Mouse (Mus musculus) lung, postnatal 4 days (tissue): ENCODE results near the gene Cpped1.

Experiments used
- DNase-seq, 2 experiments: peaks; one replicate each; pipeline ENCODE4 v3.0.0; 2021

Cpped1 gene

GRCm38 (mm10) chr16:11909035-11909591, at the start of gene Cpped1:
Cpped1 (minus strand) TSS chr16:11909445.
- peak; percentile 93 to 94 for DNase-seq

GRCm38 (mm10) chr16:11940477-11940876, 31.2 kb upstream of the Cpped1 start:
- peak in 1 of 2 experiments; percentile 57 for DNase-seq

GRCm38 (mm10) chr16:11910801-11911200, 1.6 kb upstream of the Cpped1 start:
- no peak for DNase-seq

GRCm38 (mm10) chr16:11909817-11910216, 572 bp upstream of the Cpped1 start:
- no peak for DNase-seq

- no peak for DNase-seq
Measured at GRCm38 (mm10) chr16:11908461-11909014, 707 bp downstream of the Cpped1 start.

- DNase-seq = no peak
Measured at GRCm38 (mm10) chr16:11907816-11908215, 1.4 kb downstream of the Cpped1 start.

- no peak for DNase-seq
Measured at GRCm38 (mm10) chr16:11906906-11907305, 2.3 kb downstream of the Cpped1 start.

GRCm38 (mm10) chr16:11905216-11905615, 4.0 kb downstream of the Cpped1 start:
- DNase-seq = no peak

GRCm38 (mm10) chr16:11902007-11902406, 7.2 kb downstream of the Cpped1 start:
- no peak for DNase-seq

- DNase-seq = no peak
Measured at GRCm38 (mm10) chr16:11900341-11900740, 8.9 kb downstream of the Cpped1 start.

- no peak for DNase-seq
Measured at GRCm38 (mm10) chr16:11896411-11896810, 12.8 kb downstream of the Cpped1 start.

GRCm38 (mm10) chr16:11894877-11895276, 14.4 kb downstream of the Cpped1 start:
- DNase-seq = no peak

GRCm38 (mm10) chr16:11890186-11890585, 19.1 kb downstream of the Cpped1 start:
- DNase-seq = peak in 1 of 2 experiments; percentile 10

GRCm38 (mm10) chr16:11889741-11890140, 19.5 kb downstream of the Cpped1 start:
- no peak for DNase-seq

GRCm38 (mm10) chr16:11881795-11882194, 27.4 kb downstream of the Cpped1 start:
- DNase-seq = no peak

- no peak for DNase-seq
Measured at GRCm38 (mm10) chr16:11880461-11880860, 28.8 kb downstream of the Cpped1 start.

GRCm38 (mm10) chr16:11879196-11879595, 30.0 kb downstream of the Cpped1 start:
- DNase-seq = no peak

GRCm38 (mm10) chr16:11875227-11875626, 34.0 kb downstream of the Cpped1 start:
- no peak for DNase-seq

- DNase-seq = no peak
Measured at GRCm38 (mm10) chr16:11873292-11873691, 36.0 kb downstream of the Cpped1 start.

GRCm38 (mm10) chr16:11868486-11868885, 40.8 kb downstream of the Cpped1 start:
- no peak for DNase-seq

- DNase-seq = no peak
Measured at GRCm38 (mm10) chr16:11852716-11853605, 56.3 kb downstream of the Cpped1 start.

- no peak for DNase-seq
Measured at GRCm38 (mm10) chr16:11848990-11849658, 60.1 kb downstream of the Cpped1 start.

GRCm38 (mm10) chr16:11845309-11845708, 63.9 kb downstream of the Cpped1 start:
- DNase-seq = no peak
